Mouse (Mus musculus): ENCODE results near the gene Ctf2. TPM values are rescaled to one million over a fixed set of nuclear protein-coding genes. Genes with fewer than 3 reads are reported as not detected.
"Not testable (repeated sequence)": the region's sequence is repeated elsewhere in the genome, so short reads cannot be mapped to it uniquely, and the experiment has no call there.

Gene Ctf2
- polyA plus RNA-seq, 1 experiment from 2014 or later = 0.12 TPM

DNA sequence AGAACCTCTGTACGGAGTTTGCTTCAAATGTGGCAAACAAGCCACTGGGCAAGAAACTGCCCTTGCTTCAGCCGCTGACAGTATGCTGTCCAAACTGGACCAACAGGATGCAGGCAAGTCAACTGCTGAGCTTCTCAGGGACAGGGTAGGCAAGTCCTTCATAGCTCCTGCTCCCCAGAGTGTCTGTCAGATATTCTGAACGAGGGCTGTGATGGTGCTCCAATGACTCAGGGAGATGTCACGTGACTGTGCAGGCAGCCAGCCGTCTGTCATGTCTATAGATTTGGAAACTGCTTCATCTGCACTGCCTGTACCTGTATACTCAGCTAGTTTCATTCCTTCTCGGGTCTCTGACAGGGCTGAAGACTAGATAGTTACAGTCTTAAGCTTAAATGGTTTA lies 33.0 kb downstream of the Ctf2 start:
- WGBS = 77% methylated on average over 6 of the region's 6 CpGs
- no peak overlapping the region for H3K9ac ChIP-seq (ENCODE audit: low read depth, low read length)
- H3K4me2 ChIP-seq (ENCODE audit: low read depth, low read length) = no peak overlapping the region
- no peak overlapping the region for H3K27ac ChIP-seq (ENCODE audit: low read length)
- peaks cover 4% of the 10 kb centered on the region; the same call in 1 of the 2 replicates for H3K36me3 ChIP-seq (ENCODE audit: control insufficient read depth, insufficient read depth, low read length)
- no peak for ATAC-seq
- H3K4me3 ChIP-seq (ENCODE audit: low read length) = no peak overlapping the region
- H3K4me1 ChIP-seq (ENCODE audit: control insufficient read depth, insufficient read depth, low read length) = no peaks in the 10 kb centered on the region
- H3K27me3 ChIP-seq (replicated peaks; ENCODE audit: control insufficient read depth, insufficient read depth, low read length) = no peaks in the 10 kb centered on the region
- H3K9me3 ChIP-seq (ENCODE audit: control insufficient read depth, low read length) = no peaks in the 10 kb centered on the region

DNA sequence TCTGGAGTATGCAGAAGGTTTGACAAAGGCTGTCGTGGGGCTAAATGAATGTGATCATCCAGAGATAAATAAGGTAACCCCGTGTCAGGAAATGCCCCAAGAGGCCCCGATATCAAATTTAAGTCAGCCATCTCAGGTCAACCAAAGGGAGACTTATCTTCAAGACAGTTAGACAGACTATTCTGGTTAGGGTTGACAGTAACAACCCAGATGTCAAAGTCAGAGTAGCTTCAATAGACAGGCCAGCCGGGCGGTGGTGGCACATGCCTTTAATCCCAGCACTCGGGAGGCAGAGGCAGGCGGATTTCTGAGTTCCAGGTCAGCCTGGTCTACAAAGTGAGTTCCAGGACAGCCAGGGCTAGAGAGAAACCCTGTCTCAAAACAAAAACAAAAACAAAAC lies 38.2 kb downstream of the Ctf2 start:
- H3K36me3 ChIP-seq (ENCODE audit: control insufficient read depth, insufficient read depth, low read length); ATAC-seq; H3K4me1 ChIP-seq (ENCODE audit: control insufficient read depth, insufficient read depth, low read length); H3K27me3 ChIP-seq (replicated peaks; ENCODE audit: control insufficient read depth, insufficient read depth, low read length); H3K9ac ChIP-seq (ENCODE audit: low read depth, low read length); H3K9me3 ChIP-seq (ENCODE audit: control insufficient read depth, low read length); H3K4me2 ChIP-seq (ENCODE audit: low read depth, low read length); H3K27ac ChIP-seq (ENCODE audit: low read length); H3K4me3 ChIP-seq (ENCODE audit: low read length): not testable (repeated sequence)
- 91% methylated on average over 7 of the region's 7 CpGs for WGBS

DNA sequence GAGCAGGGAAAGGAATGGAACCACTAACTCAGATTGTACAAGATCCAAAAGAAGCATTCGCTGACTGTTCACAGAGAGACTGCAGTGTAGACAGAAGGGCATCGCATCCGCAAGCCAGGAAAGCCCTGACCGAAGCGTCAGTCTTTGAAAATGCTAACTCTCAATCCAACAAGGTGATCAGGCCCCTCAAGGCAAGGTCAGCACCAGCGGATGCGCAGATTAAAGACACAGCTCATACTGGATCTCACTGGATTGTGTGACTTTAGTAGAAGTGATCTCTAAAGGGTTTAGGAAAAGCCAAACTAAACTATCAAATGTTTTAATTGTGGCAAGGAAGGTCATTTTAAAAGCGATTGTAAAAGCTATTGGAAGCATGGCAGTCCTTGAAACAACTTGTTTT lies 38.7 kb downstream of the Ctf2 start:
- Histone ChIP-seq H3K9me3 (ENCODE audit: control insufficient read depth, low read length) (no peaks in the 10 kb centered on the region), H3K4me2 (ENCODE audit: low read depth, low read length) (no peak overlapping the region), H3K27ac (ENCODE audit: low read length) (no peak overlapping the region), H3K4me1 (ENCODE audit: control insufficient read depth, insufficient read depth, low read length) (peaks cover 5% of the 10 kb centered on the region; the same call in 1 of the 2 replicates), H3K9ac (ENCODE audit: low read depth, low read length) (no peak overlapping the region), H3K36me3 (ENCODE audit: control insufficient read depth, insufficient read depth, low read length) (no peaks in the 10 kb centered on the region), H3K27me3 (replicated peaks; ENCODE audit: control insufficient read depth, insufficient read depth, low read length) (no peaks in the 10 kb centered on the region), H3K4me3 (ENCODE audit: low read length) (no peak overlapping the region)
- ATAC-seq = no peak
- WGBS = 95% methylated on average over 8 of the region's 8 CpGs

DNA sequence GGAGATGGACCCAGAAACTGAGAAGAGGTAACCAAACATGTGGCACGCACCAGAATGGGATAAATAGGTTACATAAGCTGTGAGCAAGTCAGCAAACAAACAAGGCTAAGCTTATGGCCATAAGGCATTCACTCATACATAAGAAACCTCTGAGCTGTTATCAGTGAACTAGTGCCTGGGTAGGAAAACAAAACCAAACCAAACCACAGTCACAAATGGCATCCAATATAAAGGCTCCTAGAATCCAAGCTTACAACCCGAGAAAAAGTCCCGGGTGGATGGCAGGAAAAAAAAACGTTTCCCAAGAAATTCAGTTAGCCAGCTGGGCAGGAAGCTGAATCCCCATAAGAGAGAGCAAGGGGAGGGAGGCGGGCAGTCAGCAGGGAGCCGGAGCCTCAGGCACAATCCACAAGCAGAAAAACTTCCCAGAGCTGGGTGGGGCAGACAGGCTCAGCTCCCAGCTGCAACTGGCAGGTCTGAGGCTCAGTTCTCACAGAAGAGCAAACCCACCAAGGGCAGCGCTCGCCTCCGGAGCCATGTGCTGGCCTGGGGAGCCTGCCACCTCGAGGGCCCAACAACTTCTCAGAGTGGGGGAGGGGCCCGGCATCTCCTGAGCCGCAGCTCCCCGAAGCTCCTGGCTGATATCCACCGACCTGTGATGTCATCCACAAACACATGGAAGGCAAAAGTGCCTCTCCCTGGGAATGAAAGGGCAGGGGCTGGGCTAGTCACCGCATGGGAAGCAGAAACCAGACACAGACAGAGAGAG lies 40.6 kb downstream of the Ctf2 start:
- H3K9me3 ChIP-seq (ENCODE audit: control insufficient read depth, low read length) = no peaks in the 10 kb centered on the region
- H3K4me2 ChIP-seq (ENCODE audit: low read depth, low read length) = peak overlapping the region; percentile 76
- 3% methylated on average over 15 of the region's 15 CpGs for WGBS
- H3K36me3 ChIP-seq (ENCODE audit: control insufficient read depth, insufficient read depth, low read length) = no peaks in the 10 kb centered on the region
- peak; percentile 92 for ATAC-seq
- H3K9ac ChIP-seq (ENCODE audit: low read depth, low read length) = peak overlapping the region; percentile 71
- peaks cover 10% of the 10 kb centered on the region; the same call in 1 of the 2 replicates for H3K4me1 ChIP-seq (ENCODE audit: control insufficient read depth, insufficient read depth, low read length)
- H3K4me3 ChIP-seq (ENCODE audit: low read length) = peak overlapping the region; percentile 45
- peak overlapping the region; percentile 94 for H3K27ac ChIP-seq (ENCODE audit: low read length)
- H3K27me3 ChIP-seq (replicated peaks; ENCODE audit: control insufficient read depth, insufficient read depth, low read length) = no peaks in the 10 kb centered on the region

DNA sequence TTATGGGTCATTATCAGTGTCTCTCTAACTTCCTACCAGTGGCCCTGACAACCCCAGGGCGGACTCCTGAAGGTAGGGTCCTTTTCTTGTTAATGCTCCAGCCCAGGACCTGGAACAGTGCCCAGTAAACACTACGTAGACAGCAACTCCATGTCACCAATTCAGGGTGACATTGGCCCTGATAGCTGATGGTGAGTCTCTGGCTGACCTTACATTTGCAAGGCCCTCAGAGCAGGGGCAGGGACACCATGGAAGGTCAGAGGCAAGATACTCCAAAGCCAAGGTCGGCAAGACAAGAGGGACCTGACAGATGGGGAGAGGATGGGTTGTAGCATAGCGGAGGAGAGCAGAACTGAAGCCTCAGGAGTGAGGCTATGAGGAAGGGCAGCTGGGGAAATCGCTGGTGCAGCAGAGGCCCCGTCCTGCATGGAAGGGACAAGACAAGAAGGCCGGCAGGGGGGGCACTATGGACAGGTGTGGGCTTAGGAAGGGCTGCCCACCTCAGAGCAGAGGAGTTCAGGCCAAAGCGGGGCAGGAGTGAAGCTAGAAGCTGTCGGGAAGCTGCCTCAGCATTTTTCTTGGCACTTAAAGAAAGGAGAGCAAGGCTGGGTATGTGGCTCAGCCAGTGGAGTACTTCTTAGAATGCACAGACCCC lies 42.2 kb downstream of the Ctf2 start:
- H3K9ac ChIP-seq (ENCODE audit: low read depth, low read length) = 0 out of 2 replicates have a peak overlapping the region, but pooled peaks have one; percentile 12
- no peak overlapping the region for H3K4me2 ChIP-seq (ENCODE audit: low read depth, low read length)
- H3K36me3 ChIP-seq (ENCODE audit: control insufficient read depth, insufficient read depth, low read length) = no peaks in the 10 kb centered on the region
- H3K4me1 ChIP-seq (ENCODE audit: control insufficient read depth, insufficient read depth, low read length) = peaks cover 22% of the 10 kb centered on the region
- H3K27me3 ChIP-seq (replicated peaks; ENCODE audit: control insufficient read depth, insufficient read depth, low read length) = no peaks in the 10 kb centered on the region
- ATAC-seq = no peak
- whole genome bisulfite sequencing = 74% methylated on average over 9 of the region's 9 CpGs
- no peaks in the 10 kb centered on the region for H3K9me3 ChIP-seq (ENCODE audit: control insufficient read depth, low read length)
- H3K27ac ChIP-seq (ENCODE audit: low read length) = no peak overlapping the region
- no peak overlapping the region for H3K4me3 ChIP-seq (ENCODE audit: low read length)

DNA sequence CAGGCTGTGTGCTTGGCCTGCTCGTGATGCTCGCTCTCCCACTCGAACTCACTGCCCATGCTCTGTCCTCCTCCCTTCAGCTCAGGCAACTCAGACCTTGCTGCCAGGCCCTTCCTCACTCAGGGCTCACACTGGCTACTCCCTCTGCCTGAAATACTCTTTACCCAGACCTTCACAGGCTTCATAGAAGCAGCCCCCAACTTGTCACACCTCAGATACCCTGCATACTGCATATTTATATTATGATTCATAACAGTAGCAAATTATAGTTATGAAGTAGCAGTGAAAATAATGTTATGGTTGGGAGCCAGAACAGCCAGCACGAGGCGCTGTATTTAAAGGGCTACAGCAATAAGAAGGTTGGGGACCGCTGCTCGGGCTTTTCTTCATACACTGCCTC lies 43.0 kb downstream of the Ctf2 start:
- Histone ChIP-seq H3K9ac (ENCODE audit: low read depth, low read length) (no peak overlapping the region), H3K27me3 (replicated peaks; ENCODE audit: control insufficient read depth, insufficient read depth, low read length) (no peaks in the 10 kb centered on the region), H3K4me3 (ENCODE audit: low read length) (no peak overlapping the region), H3K27ac (ENCODE audit: low read length) (no peak overlapping the region), H3K36me3 (ENCODE audit: control insufficient read depth, insufficient read depth, low read length) (no peaks in the 10 kb centered on the region), H3K9me3 (ENCODE audit: control insufficient read depth, low read length) (no peaks in the 10 kb centered on the region), H3K4me1 (ENCODE audit: control insufficient read depth, insufficient read depth, low read length) (peaks cover 22% of the 10 kb centered on the region), H3K4me2 (ENCODE audit: low read depth, low read length) (no peak overlapping the region)
- WGBS = 85% methylated on average over 7 of the region's 7 CpGs
- ATAC-seq = no peak

DNA sequence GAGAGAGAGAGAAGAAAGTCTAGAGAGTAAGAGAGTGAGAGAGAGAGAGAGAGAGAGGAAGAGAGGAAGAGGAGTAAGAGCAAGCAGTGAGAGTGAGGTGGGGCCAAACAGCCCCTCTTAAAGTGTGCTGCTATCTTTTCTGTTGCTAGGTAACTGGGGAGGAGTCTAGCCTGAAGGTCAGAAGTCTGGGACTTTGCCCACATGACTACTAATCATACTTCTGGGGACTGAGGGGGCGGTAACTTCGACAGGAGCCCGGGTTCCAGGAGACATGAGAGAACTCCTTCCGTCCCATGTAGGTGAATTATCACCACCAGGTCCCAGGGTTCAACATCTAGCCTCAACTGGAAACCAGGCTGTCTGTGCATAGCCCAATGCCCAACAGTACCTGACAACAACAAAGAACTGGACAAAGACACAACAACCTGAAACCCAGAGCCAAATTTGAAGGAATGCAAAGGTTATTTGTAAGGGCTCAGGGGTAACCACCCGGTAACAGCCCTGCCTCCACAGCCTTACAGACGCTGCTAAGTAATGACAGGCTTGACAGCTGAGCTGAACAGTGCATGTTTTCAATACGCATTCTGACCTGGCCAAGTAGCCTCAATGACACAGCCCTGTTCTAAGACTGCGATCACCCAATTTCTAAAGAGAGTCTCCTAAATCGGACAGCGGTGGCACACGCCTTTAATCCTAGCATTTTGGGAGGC lies 45.1 kb downstream of the Ctf2 start:
- Histone ChIP-seq H3K27me3 (replicated peaks; ENCODE audit: control insufficient read depth, insufficient read depth, low read length) (no peaks in the 10 kb centered on the region), H3K4me2 (ENCODE audit: low read depth, low read length) (no peak overlapping the region), H3K9me3 (ENCODE audit: control insufficient read depth, low read length) (no peaks in the 10 kb centered on the region), H3K27ac (ENCODE audit: low read length) (peak overlapping the region; percentile 14; the same call in 1 of the 2 replicates), H3K4me1 (ENCODE audit: control insufficient read depth, insufficient read depth, low read length) (peaks cover 25% of the 10 kb centered on the region), H3K36me3 (ENCODE audit: control insufficient read depth, insufficient read depth, low read length) (no peaks in the 10 kb centered on the region), H3K4me3 (ENCODE audit: low read length) (no peak overlapping the region), H3K9ac (ENCODE audit: low read depth, low read length) (no peak overlapping the region)
- WGBS = 62% methylated on average over 11 of the region's 11 CpGs
- ATAC-seq = peak; percentile 50; the same call in 1 of the 2 replicates

DNA sequence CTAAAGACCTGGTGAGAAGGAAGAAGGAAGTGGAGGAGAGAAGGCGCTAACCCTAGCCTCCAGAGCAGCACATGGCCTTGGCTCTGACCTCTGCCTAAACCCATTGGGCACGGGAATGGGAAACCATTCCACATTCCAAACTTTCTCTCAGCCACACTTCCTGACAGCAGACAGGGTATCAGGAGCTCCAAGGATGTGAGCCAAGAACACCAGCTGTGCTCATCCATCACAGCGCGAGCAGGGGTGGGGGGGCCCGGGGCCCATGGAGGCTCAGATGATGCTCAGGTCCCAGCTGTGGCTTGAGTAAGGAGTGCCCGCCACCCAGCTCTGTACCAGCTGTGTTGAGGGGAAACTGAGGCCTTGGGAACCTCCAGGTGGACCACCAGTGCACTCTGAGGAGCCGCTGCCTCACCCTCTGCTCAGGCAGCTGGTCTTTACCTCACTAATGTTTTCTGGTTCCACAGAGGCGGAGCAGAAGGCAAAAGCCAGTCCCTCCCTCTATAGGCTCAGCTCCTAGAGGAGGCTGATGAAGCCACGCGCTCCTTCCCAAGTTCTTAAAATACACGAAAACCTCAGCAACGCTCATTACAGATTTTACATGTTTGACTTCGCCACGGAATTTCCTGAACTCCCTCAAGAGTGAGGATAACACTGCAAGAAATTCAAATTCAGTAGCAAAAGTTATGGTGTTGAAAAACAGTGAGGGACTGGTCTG lies 46.5 kb downstream of the Ctf2 start:
- Histone ChIP-seq H3K4me2 (ENCODE audit: low read depth, low read length) (0 out of 2 replicates have a peak overlapping the region, but pooled peaks have one; percentile 3), H3K27ac (ENCODE audit: low read length) (no peak overlapping the region), H3K9me3 (ENCODE audit: control insufficient read depth, low read length) (no peaks in the 10 kb centered on the region), H3K36me3 (ENCODE audit: control insufficient read depth, insufficient read depth, low read length) (no peaks in the 10 kb centered on the region), H3K4me3 (ENCODE audit: low read length) (no peak overlapping the region), H3K4me1 (ENCODE audit: control insufficient read depth, insufficient read depth, low read length) (peaks cover 22% of the 10 kb centered on the region), H3K9ac (ENCODE audit: low read depth, low read length) (no peak overlapping the region), H3K27me3 (replicated peaks; ENCODE audit: control insufficient read depth, insufficient read depth, low read length) (no peaks in the 10 kb centered on the region)
- peak; percentile 34; the same call in 1 of the 2 replicates for ATAC-seq
- 59% methylated on average over 14 of the region's 14 CpGs for WGBS
